Mouse (Mus musculus) C2C12 (cell line): ENCODE measurements around the gene Slc38a6.

Experiments
- CEBPB ChIP-seq: IDR thresholded peaks from one replicate; pipeline ENCODE4 v1.6.1; 2011; ENCODE audit warnings: low read depth, mild to moderate bottlenecking, control low read depth, moderate library complexity
- CTCF ChIP-seq: IDR thresholded peaks from one replicate; pipeline ENCODE4 v1.5.1; 2011; ENCODE audit not compliant: control insufficient read depth, insufficient read depth, insufficient read length
- MAX ChIP-seq: IDR thresholded peaks from one replicate; pipeline ENCODE4 v1.6.1; 2011; ENCODE audit warnings: mild to moderate bottlenecking, control low read depth
- MYOD1 ChIP-seq: IDR thresholded peaks from one replicate; pipeline ENCODE4 v1.6.1; 2011; ENCODE audit warnings: low read depth; ENCODE audit not compliant: control insufficient read depth, insufficient read length
- USF1 ChIP-seq: IDR thresholded peaks from one replicate; pipeline ENCODE4 v1.6.1; 2011; ENCODE audit warnings: low read depth, mild to moderate bottlenecking, control low read depth, moderate library complexity

DNA sequence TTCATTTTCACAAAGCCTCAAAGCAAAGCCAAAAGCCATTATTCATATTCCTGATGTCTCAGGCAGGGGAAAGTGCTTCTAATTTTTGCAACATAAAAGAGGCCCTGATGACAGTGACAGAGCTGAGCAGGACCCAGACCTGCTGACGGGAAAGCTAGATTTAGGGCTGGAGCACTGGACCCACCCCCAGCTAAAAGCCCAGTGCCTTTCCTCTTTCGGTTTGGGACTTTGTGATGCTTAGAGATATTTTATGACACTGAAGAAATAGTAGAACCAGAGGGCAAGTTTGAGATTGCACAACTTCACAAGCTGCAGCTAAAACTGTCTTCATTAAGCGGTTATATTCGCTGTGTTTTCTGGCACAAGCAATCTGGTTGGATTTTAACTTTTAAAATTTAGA, 18.1 kb downstream of the Slc38a6 start:
- TF ChIP-seq CTCF (no peak), MAX (no peak), MYOD1 (no peak), USF1 (no peak), CEBPB (no peak)
